Mouse (Mus musculus): Measurements from ENCODE around the gene Otub1. TPM values are rescaled to one million over a fixed set of nuclear protein-coding genes. Genes with fewer than 3 reads are reported as not detected.

Otub1 gene
- total RNA-seq, 2 experiments from 2014 or later = 50.8 to 57.0 TPM

- DNase-seq (ENCODE audit: low spot score) = no peak
Observed at GRCm38 (mm10) chr19:7148541-7149085, 57.5 kb downstream of the Otub1 start.

Other genes starting within 250 kb of the Otub1 start
- 100 to 1,000 TPM; 117 to 145 TPM for gene Ppp1r14b, start 231.3 kb downstream of the Otub1 start, total RNA-seq (2021)
- gene Plcb3, start 229.8 kb downstream of the Otub1 start, total RNA-seq (2021) = 10 to 100 TPM; 10.2 to 11.3 TPM
- 10 to 100 TPM in 1 of 2 experiments, 1 to 10 TPM in 1; 8.2 to 13.1 TPM for gene Fkbp2, start 225.8 kb downstream of the Otub1 start, total RNA-seq (2021)
- gene Vegfb, start 218.7 kb downstream of the Otub1 start, total RNA-seq (2021) = 100 to 1,000 TPM; 181 to 206 TPM
- 10 to 100 TPM; 33.9 to 38.4 TPM for gene Dnajc4, start 213.7 kb downstream of the Otub1 start, total RNA-seq (2021)
- gene Nudt22, start 210.2 kb downstream of the Otub1 start, total RNA-seq (2021) = 10 to 100 TPM; 12.0 to 13.7 TPM
- 10 to 100 TPM; 24.4 to 26.4 TPM for gene Trpt1, start 210.2 kb downstream of the Otub1 start, total RNA-seq (2021)
- under 1 TPM; 0.64 to 0.93 TPM for gene Fermt3, start 186.8 kb downstream of the Otub1 start, total RNA-seq (2021)
- gene Stip1, start 166.3 kb downstream of the Otub1 start, total RNA-seq (2021) = 10 to 100 TPM; 89.7 to 98.5 TPM
- gene Macrod1, start 149.5 kb downstream of the Otub1 start, total RNA-seq (2021) = 100 to 1,000 TPM; 276 to 311 TPM
- gene Flrt1, start 100.6 kb downstream of the Otub1 start, total RNA-seq (2021) = 1 to 10 TPM; 1.1 to 1.9 TPM
- 100 to 1,000 TPM in 1 of 2 experiments, 10 to 100 TPM in 1; 72.3 to 102 TPM for gene Cox8a, start 11.3 kb upstream of the Otub1 start, total RNA-seq (2021)
- 10 to 100 TPM; 11.6 to 12.2 TPM for gene Naa40, start 34.9 kb upstream of the Otub1 start, total RNA-seq (2021)
- 1 to 10 TPM; 2.2 to 2.7 TPM for gene Rcor2, start 61.0 kb upstream of the Otub1 start, total RNA-seq (2021)
- gene Mark2, start 135.5 kb upstream of the Otub1 start, total RNA-seq (2021) = 10 to 100 TPM; 34.4 to 39.5 TPM
- gene Spindoc, start 176.7 kb upstream of the Otub1 start, total RNA-seq (2021) = 1 to 10 TPM; 7.4 to 9.0 TPM
- gene 2700081O15Rik, start 211.3 kb upstream of the Otub1 start, total RNA-seq (2021) = 1 to 10 TPM; 3.1 to 4.8 TPM